Mouse (Mus musculus): ENCODE results near the gene Kbtbd7.
"Not testable (repeated sequence)": the region's sequence is repeated elsewhere in the genome, so short reads cannot be mapped to it uniquely, and the experiment has no call there.

Kbtbd7 gene

GRCm38 (mm10) chr14:79425979-79426729 lies at the start of gene Kbtbd7:
TSS of gene Kbtbd7 (plus strand) at chr14:79426511.
- DNase-seq (ENCODE audit: low spot score in 2 of 2), result peak; percentile 92 to 96

DNA sequence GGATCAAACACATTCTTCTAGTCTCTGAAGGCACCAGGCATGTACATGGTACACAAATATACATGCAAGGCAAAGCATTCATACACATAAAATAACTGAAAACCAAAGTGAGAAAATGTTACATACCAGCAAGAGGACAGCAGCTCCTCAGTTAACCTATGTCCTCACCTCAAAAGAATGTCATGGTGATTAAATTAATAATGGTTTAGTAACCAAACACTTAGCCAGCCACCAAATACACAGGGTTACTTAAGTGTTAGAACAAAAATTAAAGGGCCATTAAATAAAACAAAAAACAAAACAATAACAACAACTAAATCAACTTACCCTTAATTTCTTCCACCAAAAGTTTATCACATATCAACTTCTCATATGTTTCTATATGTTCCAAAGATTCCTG lies 49.3 kb upstream of the Kbtbd7 start:
- DNase-seq (ENCODE audit: low spot score in 2 of 2), result no peak

DNA sequence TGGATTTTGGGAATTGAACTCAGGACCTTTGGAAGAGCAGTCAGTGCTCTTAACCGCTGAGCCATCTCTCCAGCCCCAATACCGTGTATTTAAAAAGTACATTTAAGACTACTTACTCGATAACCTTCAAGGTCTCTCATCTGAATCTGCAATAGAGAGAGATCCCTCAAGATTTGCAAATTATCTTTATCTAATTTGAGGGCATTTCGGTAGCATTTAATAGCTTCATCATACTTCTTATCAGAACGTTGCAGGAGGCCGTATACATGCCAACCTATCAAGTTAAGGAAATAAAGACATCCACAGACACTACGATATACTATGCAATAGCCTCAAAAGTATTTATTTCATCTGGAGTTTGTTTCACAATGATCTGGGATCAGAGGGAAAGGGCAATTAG lies 43.2 kb upstream of the Kbtbd7 start:
- no peak for DNase-seq (ENCODE audit: low spot score in 2 of 2)

GRCm38 (mm10) chr14:79388304-79388703 lies 38.0 kb upstream of the Kbtbd7 start:
- no peak for DNase-seq (ENCODE audit: low spot score in 2 of 2)

DNA sequence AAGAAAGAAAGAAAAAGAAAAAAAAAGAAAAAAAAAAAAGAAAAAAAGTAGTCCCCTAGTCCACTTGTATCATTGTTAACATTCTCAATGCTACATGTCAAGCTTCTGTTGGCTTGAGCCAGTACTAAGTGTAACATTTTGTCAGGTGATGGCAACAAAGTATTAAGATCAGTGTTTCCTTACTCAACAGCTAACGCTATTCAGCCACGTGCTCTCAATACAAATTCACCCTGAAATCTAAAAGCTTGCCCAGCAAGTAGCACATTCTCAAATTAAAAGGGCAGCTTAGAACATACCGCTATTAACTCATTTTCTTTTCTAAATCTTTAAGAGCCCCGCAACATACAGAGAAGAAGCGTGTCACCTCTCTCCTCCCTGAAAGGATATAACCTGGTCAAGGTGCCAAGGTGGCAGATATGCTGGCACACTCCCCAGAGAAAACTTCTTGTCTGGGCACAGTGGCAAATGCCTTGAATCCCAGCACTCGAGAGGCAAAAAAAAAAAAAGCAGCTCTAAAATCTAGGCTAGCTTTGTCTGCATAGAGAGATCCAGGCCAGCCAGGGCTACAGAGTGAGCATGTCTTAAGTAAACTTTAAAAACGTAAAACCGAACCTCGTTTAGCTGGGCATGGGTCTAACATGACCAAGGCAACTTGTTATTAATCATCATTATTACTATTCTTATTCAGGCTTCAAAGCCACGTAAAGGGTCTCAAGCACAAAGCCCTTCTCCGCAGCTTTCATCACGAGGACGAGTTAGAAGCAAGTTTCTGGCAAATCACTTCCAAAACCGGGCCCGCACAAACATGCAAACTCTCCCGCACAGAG lies 36.7 kb upstream of the Kbtbd7 start:
- peak in 1 of 2 experiments; percentile 21 for DNase-seq (ENCODE audit: low spot score in 2 of 2)

DNA sequence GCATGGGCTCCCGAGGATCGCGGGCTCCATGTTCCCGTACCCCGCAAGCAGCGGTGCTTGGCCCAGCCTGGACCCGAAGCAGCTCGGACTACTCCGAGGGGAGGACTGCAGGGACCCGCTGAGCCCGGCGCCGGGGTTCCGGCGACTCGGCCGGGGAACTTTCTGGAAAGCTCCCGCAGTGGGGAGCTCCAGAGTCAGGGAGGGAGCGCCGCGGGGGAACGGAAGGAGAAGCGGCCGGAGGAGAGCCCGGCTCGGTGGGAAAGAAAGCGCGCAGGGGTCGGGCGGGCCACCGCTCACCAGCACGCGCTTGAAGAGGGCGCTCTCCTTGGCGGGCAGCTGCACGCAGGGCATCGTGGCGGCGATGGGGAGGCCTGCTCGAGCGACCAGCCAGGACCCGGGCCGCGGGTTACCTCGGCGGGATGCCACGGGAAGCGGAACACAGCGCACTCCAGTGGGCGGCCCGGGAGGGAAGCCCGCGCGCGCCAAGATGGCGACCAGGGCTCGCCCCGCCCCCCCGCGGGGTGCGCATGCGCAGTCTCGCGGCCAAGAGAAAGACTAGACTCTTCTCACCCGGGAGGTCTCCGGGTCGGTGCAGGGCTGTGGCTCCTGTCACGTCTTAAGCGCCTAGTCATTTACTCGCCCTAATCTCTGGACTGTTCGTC lies 35.9 kb upstream of the Kbtbd7 start, which contains the start of gene Naa16:
TSS of gene Naa16 (minus strand) at position 514 of the 662 bp plus-strand sequence.
- peak; percentile 96 to 97 for DNase-seq (ENCODE audit: low spot score in 2 of 2)

DNA sequence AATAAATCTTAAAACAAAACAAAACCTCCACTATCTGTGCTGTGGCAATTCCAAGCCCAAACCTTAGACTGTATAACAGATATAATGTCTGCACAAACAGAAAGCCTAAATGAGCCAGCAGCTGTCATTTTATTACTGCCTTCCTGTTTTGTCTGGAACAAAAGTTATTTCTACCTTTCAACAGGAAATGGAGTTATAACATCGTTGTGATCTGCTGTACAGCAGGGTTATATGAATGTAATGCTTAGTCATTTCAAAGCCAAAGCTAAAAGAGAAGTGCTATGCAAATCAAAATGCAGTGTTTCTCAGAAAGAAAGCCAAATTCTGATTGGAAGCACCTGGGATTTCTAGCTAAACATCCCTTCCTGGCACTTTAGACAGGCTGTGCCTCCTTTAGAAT lies 33.0 kb upstream of the Kbtbd7 start:
- DNase-seq (ENCODE audit: low spot score in 2 of 2), result no peak

- DNase-seq (ENCODE audit: low spot score in 2 of 2), result peak; percentile 46 to 64
Observed at GRCm38 (mm10) chr14:79394564-79394963, 31.7 kb upstream of the Kbtbd7 start.

DNA sequence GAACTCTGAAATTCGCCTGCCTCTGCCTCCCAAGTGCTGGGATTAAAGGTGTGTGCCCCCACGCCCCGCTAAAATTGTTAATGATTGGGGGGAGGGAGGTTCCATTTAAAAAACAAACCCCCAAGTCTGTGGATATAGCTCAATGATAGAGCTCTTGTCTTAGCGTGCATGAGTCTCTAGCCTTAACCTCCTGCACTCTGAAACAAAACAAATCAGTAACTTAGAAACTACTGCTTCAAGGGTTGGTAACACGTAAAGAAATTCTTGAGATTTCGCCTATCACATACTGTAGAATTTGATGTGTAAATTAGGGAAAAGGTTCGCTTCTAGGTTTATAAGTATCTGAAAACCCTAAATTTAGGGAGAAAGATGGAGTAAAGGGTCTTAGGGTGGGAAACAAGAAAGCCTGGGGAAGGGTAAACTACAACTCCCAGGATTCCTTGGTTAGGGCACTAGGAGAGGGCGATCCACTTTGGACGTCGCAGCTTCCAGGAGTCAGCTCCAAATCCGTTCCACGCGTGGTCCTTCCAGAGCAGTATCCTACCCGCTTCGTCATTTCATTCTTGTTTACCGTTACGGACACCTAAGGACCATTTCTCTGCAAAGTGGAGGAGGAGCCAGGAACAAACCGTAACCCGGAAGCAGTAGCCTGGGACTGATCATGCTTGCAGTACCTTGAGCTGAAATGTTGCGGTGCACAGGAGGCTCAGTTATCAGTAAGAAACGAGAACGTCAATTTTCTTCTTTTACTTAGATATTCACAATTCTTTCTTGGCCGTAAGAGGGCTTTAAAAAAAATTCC lies 28.8 kb upstream of the Kbtbd7 start, which contains the start of gene Mtrf1:
TSS of gene Mtrf1 (plus strand) at position 452 of the 802 bp plus-strand sequence.
- peak; percentile 56 to 72 for DNase-seq (ENCODE audit: low spot score in 2 of 2)

GRCm38 (mm10) chr14:79407641-79408040 lies 18.7 kb upstream of the Kbtbd7 start:
- no peak for DNase-seq (ENCODE audit: low spot score in 2 of 2)

DNA sequence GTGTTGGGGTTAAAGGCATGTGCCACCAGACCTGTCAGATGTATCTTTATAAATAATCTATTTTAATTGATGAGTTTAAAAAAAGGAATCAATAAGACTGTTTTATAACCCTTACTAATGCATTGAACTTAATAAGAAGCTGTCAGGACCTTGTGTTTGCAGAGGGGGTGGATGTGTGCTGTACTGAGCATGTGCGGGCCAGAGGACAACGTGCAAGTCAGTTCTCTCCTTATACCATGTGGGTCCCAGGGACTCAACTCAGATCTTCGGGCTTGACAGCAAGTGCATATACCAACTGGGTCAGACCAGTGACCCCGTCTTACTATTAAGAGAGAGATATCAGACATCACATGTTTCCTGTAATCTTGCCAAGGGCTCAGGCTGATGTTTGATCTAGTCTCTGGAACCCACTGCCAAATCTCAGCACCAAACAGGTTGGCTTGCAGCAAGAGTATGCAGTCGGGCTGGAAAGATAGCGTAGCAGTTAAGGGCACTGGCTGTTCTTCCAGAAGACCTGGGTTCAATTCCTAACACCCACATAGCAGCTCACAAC lies 17.0 kb upstream of the Kbtbd7 start:
- no peak for DNase-seq (ENCODE audit: low spot score in 2 of 2)

DNA sequence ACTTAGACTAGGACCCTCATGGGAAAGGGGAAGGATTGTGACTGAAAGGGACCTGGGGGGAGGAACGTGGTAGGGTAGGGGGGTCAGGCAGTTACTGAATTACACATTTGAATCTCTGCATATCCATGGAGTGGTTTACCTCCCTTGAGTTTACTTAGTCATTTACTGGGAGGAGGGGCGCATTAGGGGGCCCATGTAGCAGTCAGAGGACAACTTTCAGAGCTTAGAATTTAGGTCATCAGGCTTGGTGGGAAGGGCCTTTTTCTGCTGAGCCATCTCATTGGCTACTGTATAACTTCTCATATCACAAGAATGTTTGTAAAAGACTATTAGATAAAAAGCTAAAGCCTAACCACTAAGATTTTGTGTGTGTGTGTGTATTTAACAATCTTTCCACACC lies 15.6 kb upstream of the Kbtbd7 start:
- no peak for DNase-seq (ENCODE audit: low spot score in 2 of 2)

- no peak for DNase-seq (ENCODE audit: low spot score in 2 of 2)
Observed at GRCm38 (mm10) chr14:79413121-79413520, 13.2 kb upstream of the Kbtbd7 start.

GRCm38 (mm10) chr14:79420083-79420685 lies 6.1 kb upstream of the Kbtbd7 start:
- no peak for DNase-seq (ENCODE audit: low spot score in 2 of 2)

GRCm38 (mm10) chr14:79426730-79427365 lies 537 bp downstream of the Kbtbd7 start:
- DNase-seq (ENCODE audit: low spot score in 2 of 2), result not testable (repeated sequence)

- no peak for DNase-seq (ENCODE audit: low spot score in 2 of 2)
Observed at GRCm38 (mm10) chr14:79434068-79434467, 7.8 kb downstream of the Kbtbd7 start.

GRCm38 (mm10) chr14:79440655-79441054 lies 14.3 kb downstream of the Kbtbd7 start:
- DNase-seq (ENCODE audit: low spot score in 2 of 2), result peak in 1 of 2 experiments; percentile 30

DNA sequence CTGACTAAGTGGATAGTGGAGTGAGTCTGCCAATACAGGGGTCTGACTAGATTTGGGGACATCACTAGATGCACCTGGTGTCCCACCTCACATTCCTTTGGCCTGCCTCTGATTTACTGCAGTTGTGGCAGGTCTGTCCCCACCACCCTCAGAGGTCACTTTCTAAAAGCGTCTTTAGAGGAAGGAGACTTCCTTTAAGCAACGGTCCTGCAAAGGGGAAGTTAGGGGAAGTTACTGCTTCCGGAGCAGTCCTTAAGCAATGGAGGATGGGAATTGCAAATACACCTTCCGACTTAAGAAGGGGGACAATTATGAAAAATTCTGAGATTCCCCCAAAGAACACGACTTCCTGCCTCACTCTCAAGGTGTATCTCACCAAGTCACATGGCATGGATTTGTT lies 15.1 kb downstream of the Kbtbd7 start:
- DNase-seq (ENCODE audit: low spot score in 2 of 2), result no peak

- DNase-seq (ENCODE audit: low spot score in 2 of 2), result no peak
Observed at GRCm38 (mm10) chr14:79444601-79445000, 18.3 kb downstream of the Kbtbd7 start.

- DNase-seq (ENCODE audit: low spot score in 2 of 2), result no peak
Observed at GRCm38 (mm10) chr14:79445055-79445620, 18.8 kb downstream of the Kbtbd7 start.
